Mouse (Mus musculus): Measurements from ENCODE around the gene Rpl10-ps3.

Gene Rpl10-ps3

DNA sequence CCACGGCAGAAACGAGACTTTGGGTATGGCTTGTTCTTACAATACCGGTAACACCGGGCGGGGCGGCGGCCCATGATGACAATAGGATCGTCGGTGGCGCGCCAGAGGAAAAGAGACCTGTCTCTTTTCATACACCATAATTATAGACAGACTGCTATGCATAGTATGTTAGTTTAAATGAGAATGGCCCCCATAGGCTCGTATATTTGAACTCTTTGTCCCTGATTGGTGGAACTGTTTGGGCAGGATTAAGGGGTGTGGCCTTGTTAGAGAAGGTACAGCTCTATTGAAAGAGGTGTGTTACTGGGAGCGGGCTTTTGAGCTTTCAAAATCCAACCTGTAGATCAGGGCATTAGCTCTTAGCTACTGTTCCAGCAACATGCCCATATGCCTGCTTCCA is at the start of gene Rpl10-ps3:
Rpl10-ps3 (minus strand) TSS at position 101 of the 400 bp plus-strand sequence.
- no peak for DNase-seq

DNA sequence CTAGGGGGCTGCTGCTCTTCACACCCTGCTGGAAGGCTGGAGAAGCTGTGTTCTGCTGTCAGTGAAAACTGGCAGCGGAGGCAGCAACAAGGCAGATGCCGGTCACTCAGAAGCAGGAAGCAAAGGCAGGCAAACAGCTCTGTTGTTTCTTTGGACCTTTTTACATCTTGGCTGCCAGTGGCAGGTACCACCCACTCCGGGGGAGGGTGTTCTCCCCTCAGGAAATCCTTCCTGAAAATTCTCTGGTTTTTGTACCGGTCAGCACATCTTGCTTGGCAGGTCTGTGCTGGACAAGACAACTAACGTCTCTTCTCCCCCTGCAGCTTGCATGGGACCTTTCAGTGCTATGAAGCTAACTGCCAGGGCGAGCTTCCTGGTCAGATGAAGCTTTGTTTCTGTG is 30.8 kb upstream of the Rpl10-ps3 start:
- DNase-seq: no peak

DNA sequence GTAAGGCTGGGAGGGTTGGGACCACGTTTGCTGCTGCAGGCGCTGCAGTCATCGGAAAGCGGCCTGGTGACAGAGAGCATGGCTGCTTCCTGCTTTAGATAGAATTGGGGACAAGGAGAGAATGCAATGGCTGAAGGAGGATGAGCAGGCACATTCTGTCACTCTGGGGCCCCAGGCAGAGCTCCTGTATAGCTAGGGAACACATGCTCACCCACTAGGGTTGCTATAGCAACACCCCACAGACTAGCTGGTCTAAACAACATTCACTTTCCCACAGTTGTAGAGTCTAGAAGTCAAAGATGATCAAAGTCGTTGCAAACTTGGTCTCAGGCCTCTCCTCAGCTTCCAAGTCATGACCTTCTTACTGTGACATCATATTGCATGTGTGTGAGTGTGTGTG is 29.9 kb upstream of the Rpl10-ps3 start:
- DNase-seq: no peak

DNA sequence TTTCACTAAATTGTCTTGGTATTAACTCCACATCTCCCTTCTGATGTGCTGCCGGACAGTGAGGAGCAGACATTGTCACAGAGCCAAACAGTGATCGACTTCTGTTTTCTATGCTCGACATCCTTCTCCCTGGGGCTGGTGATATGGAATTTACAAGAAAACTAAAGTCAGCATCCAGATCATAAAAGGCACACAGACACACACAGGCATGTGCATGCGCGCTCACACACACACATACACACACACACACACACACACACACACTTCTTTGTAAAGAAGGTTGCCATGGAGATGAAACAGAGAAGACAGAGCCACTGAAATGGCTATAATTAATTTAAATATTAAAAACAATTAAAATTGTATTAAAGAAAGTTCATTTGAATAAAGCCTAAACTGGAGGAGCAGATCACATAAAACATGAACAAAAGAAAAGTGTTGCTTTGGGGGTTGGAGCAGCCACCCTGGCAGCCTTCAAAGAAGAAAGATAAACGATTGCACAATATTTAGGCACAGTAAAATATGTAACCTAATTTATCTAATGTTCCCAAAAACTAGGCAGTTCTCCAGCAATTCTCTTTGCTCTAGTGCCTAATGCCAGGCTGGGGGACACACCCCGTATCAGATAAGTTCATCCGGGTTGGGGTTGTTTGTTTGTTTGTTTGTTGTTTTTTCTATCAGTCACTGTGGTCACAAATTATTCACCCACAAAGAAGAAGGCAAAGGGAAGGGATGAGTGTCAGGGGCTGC is 24.0 kb upstream of the Rpl10-ps3 start:
- no peak for DNase-seq

DNA sequence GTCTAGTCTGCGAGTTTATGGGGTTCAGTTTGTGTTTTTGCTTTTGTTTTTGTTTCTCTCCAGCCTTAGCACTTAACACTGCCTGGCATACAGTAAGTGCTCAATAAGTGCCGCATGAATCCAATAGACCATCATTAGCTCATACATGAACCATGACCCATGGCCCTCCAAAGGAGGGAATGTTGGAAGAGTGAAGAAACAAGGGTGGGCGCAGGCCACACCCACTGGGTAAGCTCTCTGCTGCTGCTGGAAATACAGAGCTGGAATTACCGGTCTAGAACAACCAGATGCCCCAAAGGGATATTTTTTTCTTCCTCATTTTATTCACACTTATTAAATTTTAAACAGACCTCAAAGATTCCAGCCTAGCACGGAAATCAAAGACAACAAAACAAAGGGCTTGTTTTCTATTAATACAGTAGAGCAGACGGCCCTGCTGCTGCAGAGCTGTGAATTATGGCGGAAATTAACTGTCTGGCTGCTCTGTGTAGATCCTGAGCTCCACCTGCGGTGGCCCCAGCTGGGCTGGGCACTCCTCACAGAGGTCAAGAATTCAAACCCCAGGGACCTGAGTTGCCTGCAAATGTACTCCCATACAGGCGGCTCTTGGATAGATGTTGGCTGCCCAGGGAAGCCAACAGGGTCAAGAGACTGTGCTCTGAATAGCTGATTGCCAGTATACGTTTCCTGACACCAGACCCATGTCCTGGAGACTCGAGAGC is 20.5 kb upstream of the Rpl10-ps3 start:
- no peak for DNase-seq

DNA sequence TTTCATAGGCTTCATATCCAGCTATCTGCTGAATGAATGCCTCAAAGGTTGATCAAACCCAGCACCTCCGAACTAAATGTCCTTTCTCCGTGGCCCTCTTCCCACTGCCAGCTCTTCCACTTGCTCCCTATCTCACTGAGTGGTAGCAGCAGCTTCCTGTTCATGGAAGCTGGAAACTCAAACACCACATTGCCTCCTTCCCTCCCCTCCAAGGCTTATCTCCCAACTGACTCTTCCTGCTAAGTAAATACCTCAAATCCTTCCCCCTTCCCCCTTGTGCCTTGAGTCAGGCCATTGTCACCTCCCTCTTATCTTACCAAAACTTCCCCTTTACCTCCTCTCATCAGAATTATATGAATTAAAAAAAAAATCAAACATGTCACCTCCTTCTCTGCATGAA is 19.2 kb upstream of the Rpl10-ps3 start:
- no peak for DNase-seq

DNA sequence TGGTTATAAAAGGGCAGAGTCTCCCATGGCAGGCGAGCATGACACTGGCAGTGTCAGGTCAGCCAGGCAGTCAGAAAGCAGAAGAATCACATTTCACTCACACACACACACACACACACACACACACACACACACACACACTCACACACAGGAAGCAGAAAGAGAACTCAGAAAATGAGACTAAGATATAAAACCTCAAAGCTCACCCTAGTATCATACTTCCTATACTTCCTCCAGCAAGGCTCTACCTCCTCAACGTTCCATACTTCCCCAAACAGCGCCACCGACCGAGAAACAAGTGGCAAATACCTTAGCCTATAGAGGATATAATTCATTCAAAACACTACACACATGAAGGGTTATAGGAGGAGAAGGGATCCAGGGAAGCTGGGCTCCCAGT is 18.5 kb upstream of the Rpl10-ps3 start:
- no peak for DNase-seq

DNA sequence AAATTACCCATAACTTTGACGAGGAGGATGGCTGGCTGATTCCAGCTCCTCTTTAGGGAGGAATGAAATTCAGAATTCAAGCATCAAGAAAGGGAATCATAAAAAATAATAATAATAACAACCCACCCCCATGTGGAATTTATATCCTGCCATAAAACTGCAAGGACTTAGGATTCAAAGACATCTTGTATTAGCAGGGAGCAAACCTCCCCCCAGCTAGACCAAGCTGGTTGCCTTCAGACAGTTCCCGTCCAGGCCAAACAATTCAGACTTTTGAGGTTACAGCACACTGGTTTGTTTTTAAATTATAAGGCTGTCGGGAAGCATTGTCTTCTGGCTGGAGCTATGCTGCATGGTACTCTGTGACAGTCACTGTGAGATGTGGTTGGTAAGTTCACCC is 17.8 kb upstream of the Rpl10-ps3 start:
- DNase-seq: no peak

DNA sequence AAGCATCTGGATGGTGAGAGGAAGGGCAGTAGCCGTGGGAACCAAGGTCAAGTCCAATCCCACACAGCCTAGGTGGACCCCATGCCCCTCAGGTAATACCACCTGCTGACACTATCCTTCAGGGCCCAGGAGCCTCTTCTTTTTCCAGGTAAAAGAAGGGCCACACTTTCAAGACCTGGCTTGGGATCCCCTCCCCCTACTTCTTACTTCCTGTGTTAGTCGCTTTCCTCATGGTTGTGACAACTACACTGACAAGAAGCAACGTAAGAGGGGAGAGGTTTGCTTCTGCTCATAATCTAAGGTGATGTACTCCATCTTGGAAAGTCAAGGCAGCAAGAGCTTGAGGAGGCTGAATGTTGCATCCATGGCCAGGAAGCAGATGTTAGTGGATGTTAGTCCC is 15.6 kb upstream of the Rpl10-ps3 start:
- no peak for DNase-seq

DNA sequence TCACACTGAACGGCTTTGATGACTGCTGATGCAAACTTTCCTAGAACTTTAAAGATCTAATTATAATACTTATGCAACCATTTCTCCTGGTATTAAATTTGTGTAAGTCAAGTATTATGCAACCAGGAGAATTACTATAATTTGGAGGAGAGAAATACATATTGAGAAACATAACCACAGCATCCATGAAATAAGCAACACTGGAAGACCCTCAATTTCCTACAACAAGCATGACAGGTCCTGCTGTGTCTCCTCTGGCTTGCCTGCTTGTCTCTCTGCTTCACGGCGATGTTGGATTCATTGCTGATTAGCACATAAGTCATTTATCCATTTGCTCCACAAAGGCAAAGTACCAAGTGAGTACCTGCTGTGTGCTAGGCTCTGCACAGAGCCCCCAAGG is 12.6 kb upstream of the Rpl10-ps3 start:
- no peak for DNase-seq

DNA sequence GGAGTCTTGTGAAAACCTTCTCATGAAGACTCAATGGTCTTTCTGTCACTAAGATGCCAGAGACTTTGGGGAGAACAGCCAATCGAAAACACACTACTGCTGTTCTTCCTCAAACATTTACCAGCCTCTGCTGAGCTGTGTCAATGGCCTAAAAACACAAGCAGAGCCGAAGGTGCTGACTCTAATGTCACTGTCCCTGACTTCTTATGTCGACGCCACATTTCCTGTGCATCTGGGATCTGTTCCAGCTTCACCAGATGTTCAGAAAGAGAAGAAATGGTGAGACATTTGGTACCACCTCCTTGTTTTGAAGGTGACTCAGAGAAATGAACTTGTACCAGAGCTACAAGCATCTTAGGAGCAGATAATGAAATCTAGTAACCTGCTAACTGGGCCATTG is 7.0 kb upstream of the Rpl10-ps3 start:
- no peak for DNase-seq

DNA sequence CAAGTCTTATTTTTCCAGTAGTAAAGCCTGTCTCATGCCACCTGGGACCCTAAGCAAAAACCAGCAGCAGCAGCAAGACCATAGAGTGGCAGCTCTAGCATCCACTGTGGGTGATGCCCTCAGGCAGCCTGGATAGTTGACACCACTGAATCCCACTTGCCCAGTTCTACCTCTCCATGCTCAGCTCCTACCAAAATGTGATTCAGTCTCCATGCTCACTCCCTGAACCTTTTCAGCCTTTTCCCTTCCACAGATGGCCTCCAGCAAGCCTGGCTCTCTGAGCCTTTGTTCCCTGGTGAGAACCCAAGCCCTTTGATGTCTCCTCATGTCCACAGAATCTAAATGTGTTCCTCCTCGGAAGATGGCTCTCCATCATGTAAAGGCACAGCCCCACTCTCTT is 5.8 kb upstream of the Rpl10-ps3 start:
- DNase-seq: no peak

DNA sequence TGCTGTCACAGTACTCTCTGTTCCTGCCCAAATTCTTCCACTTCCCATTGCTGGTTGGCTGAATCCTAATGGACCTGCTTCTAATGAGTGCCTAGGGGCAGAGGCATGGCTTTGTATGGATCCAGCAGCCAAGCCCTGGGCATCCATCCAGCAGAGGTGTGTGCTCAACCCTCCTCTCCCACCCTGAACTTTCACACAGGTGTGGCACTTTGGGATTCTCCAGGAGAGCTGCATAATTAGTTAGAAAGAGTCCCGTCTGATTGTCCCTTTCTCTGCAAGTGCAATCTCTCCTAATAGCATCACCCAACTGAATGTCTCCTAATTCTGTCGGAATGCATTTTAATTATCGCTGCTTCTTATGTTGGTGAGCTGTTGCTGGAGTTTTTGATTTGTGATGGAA is 4.4 kb upstream of the Rpl10-ps3 start:
- DNase-seq: no peak

DNA sequence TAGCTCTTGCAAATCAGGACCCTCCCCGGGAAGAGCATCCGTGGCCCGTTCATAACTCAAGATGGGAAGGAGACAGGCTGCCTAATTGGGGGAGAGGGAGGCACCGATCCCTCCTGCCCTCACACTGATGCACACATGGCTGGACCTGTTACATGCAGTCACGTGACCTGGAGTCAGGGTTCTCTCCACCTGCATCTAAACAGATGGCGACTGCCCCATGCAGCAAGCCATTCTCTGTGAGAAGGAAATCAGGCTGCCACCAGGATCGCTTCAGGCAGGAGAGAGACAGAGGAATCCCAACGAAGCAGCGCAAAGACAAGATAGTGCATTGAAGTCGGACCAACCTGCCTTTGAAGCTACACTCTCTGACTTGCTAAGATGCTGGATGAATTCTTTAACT is 3.5 kb upstream of the Rpl10-ps3 start:
- DNase-seq: peak; percentile 8

DNA sequence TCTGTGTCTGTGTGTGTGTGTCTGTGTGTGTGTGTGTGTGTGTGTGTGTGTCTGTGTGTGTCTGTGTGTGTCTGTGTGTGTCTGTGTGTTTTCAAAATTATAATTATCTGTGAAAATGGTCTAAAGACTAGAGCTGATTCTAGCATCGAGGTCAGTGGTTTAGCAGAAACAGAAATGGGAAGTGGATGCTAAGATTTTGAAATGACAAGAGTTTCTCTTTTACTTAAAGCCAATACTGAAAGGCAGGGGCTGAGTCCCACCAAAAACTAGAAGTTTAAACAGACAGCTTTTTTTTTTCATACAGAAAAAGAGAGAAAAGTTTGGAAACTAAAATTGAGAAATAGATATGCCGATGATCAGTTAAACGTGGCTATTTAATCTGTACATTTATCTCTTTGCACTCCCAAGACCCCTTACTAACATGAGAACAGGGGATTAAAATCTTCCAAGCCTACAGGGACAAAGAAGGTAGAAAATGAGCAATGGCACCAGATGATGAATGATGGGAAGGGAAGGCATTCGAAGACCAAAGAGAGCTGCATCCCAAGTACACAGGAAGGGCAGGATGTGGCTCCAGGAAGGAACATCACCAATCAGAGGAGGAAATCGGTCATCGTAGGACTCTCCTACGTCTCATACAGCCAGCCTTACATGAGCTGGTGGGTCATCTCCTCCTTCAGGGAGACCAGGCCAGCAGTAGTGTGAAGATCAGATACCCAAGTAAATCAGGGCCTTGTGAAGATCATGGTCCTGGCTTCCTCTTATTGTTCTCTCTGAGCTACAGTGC is 9.0 kb downstream of the Rpl10-ps3 start:
- DNase-seq: no peak

DNA sequence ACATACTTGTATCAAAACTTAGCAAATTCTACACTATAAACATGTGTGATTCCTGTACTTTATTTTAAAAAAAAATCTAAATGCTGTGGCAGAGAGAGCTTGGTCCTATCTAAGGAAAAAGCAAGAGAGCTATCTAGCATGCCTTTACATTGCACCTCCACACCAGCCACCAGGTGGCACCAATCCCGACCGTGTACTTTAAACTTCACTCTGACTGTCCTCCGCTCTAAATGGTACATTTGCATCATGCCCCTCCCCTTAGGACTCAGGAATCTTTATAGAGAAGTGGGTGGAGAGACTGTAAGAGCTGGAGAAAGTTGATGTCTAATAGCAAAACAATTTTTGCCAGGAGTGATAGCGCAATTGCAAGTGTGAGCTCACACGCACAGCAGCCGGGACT is 11.4 kb downstream of the Rpl10-ps3 start:
- no peak for DNase-seq

DNA sequence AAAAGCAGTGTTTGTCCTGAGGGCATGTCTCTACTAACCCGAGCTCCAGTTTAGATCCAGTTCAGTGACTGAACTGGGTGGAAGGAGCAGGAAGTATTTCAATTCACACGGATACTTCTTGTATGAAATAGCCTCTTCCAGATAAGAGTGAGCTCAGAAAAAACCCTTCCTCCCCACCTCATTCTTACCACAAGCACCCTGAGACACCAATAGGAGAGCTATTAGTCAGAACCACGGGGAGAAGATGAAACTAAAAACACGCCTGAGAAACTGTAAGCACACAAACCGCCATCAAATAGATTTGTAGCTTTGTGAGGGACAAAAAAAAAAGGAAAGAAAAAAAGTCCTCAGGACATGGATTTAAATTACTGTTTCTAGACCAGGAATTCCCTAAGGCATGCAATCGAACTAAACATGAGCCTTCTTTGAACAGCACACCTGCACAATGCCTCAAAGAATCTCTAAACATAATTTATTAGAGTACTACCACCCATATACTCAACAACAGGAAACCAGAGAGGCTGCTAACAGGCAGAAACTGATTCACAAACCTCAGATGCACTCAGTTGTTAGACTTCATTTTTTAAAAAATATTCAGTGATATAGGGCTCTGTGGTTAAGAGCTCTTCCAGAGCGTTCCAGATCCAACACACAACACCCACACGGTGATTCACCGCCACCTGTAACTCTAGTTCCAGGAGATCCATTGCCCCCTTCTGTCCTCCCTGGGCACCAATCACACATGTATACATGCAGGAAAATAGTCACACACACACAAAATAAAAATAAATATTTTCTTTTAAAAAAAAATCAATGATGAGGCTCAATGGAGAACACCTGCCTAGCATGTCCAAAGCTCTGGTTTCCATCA is 20.2 kb downstream of the Rpl10-ps3 start:
- DNase-seq: no peak

DNA sequence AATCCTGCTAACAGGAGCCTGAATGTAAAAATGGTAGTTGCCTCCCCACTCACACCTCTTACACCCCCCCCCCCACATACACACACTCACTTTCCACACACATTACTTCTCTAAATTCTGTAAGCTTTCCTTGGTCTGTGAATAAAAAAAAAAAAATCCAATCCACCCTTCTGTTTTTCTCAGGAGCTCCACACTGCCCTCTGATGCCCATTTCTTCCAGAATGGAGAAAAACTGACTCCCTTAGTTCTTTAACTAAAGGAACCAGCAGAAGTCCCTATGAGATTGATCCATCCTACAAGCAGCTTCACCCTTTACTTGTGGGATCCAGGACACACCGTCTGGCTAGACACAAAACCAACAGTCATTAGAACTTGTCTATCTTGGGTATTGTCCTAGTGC is 24.0 kb downstream of the Rpl10-ps3 start:
- no peak for DNase-seq

DNA sequence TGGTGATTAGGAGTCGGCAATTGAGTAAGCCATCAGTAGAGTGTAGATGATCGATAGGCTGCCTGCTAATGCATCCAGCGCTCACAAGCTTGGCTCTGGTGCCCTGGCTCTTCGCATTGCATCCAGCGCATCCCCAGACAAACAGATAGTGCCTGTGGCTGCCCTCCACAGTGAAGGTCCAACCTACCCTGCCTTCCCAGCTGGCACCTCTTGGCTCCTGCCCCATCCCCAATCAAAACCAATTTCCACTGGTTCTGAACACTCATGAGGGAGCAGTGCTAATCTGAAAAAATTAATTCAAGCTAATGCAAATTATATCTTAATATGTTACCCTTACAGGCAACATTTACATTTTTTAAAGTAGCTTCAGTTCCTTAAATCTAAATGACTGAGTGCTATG is 25.3 kb downstream of the Rpl10-ps3 start:
- DNase-seq: no peak

DNA sequence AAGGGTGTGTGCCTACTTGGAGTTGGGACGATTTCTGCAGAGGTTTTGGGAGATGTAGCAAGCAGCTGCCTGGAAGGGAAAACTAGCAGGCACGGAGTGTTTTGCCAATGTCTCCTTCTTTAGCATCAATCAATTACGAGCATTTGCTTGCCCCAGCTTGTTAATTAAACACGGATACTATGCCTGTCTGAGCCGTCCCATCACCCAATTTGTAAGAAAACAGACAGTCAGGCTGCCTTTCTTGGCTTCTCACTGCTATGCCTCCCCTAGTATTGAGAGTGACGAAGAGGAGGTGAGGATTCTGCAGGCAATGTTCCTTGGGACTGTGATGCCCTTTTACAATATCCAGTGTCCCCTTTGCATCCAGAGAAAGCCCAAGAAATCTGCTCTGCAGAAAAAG is 27.5 kb downstream of the Rpl10-ps3 start:
- DNase-seq: no peak

DNA sequence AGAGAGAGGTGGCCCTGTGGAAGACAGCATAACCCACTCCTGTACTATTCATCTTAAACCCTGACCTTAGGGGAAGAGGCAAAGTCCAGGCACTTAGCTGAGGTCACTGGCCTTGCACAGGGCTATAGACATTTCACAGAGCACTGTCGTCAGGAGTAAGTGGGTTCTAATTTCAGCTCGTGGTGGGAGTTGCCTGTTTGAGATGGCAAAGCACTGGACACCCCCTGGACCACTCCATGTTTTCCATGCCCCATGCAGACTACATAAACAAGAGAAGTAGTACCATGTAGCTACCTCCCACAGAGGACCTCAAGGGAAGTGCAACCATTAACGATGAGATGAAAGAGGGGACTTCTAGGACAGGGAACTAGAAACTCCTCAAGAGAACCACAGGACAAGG is 29.1 kb downstream of the Rpl10-ps3 start:
- no peak for DNase-seq

DNA sequence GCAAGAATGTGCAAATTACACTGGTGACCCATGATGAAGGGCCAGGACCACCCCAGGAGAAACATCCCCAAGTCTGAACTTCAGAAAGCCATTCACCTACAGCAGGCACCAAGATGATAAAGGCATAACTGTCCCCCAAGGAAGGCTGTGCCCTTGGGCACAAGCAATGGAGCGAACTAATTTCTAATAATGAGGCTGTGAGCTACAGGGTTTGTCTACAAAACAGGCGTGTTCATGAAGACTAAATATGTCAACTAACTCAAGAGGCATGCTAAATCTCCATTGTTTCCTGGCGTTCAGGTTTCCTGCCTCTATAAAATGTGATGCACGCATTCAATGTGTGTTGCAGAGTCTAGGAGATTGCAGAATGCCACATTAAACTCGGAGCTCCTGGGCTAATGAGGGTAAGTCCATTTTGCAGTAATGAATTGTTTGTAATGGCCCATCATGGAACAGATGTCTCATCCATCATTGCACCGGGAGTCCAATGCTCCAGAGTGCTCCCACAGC is 33.7 kb downstream of the Rpl10-ps3 start:
- no peak for DNase-seq

All from cerebellum, adult 11 months (tissue).